Mouse (Mus musculus): ENCODE results near the gene Mmp7. TPM values are rescaled to one million over a fixed set of nuclear protein-coding genes. Genes with fewer than 3 reads are reported as not detected.

Mmp7 gene
- polyA plus RNA-seq, 1 experiment from 2014 or later = not detected

- Histone ChIP-seq H3K4me1 (ENCODE audit: control insufficient read depth, insufficient read depth, low read length) (no peaks in the 10 kb centered on the region), H3K4me3 (replicated peaks; ENCODE audit: low read depth, low read length) (no peak overlapping the region), H3K27me3 (ENCODE audit: control insufficient read depth, insufficient read depth, low read length) (no peaks in the 10 kb centered on the region), H3K9ac (replicated peaks; ENCODE audit: low read length) (no peak overlapping the region), H3K27ac (replicated peaks; ENCODE audit: low read depth, low read length) (no peak overlapping the region), H3K9me3 (ENCODE audit: control insufficient read depth, low read length) (no peaks in the 10 kb centered on the region), H3K4me2 (ENCODE audit: low read length) (no peak overlapping the region), H3K36me3 (ENCODE audit: control insufficient read depth, insufficient read depth, low read length) (no peaks in the 10 kb centered on the region)
- ATAC-seq (ENCODE audit: low FRiP score, low TSS enrichment) = peak; percentile 48
- peak; percentile 84 for DNase-seq
- 45% methylated on average over 4 of the region's 4 CpGs for WGBS
Measured at GRCm38 (mm10) chr9:7714062-7714907, 22.4 kb downstream of the Mmp7 start.

- no peaks in the 10 kb centered on the region for H3K36me3 ChIP-seq (ENCODE audit: control insufficient read depth, insufficient read depth, low read length)
- DNase-seq = no peak
- H3K4me2 ChIP-seq (ENCODE audit: low read length) = no peak overlapping the region
- no peaks in the 10 kb centered on the region for H3K27me3 ChIP-seq (ENCODE audit: control insufficient read depth, insufficient read depth, low read length)
- no peak for ATAC-seq (ENCODE audit: low FRiP score, low TSS enrichment)
- H3K27ac ChIP-seq (replicated peaks; ENCODE audit: low read depth, low read length) = no peak overlapping the region
- WGBS = 54% methylated on average over 2 of the region's 2 CpGs
- no peaks in the 10 kb centered on the region for H3K9me3 ChIP-seq (ENCODE audit: control insufficient read depth, low read length)
- H3K4me1 ChIP-seq (ENCODE audit: control insufficient read depth, insufficient read depth, low read length) = no peaks in the 10 kb centered on the region
- no peak overlapping the region for H3K4me3 ChIP-seq (replicated peaks; ENCODE audit: low read depth, low read length)
- no peak overlapping the region for H3K9ac ChIP-seq (replicated peaks; ENCODE audit: low read length)
Measured at GRCm38 (mm10) chr9:7714908-7715175, 23.0 kb downstream of the Mmp7 start.

GRCm38 (mm10) chr9:7721543-7721942 is 29.7 kb downstream of the Mmp7 start:
- no peaks in the 10 kb centered on the region for H3K27me3 ChIP-seq (ENCODE audit: control insufficient read depth, insufficient read depth, low read length)
- 94% methylated on average over 1 of the region's 1 CpGs for WGBS
- H3K4me1 ChIP-seq (ENCODE audit: control insufficient read depth, insufficient read depth, low read length) = no peaks in the 10 kb centered on the region
- DNase-seq (no peak), ATAC-seq (ENCODE audit: low FRiP score, low TSS enrichment) (no peak)
- H3K9me3 ChIP-seq (ENCODE audit: control insufficient read depth, low read length) = no peaks in the 10 kb centered on the region
- no peak overlapping the region for H3K4me2 ChIP-seq (ENCODE audit: low read length)
- no peak overlapping the region for H3K4me3 ChIP-seq (replicated peaks; ENCODE audit: low read depth, low read length)
- no peaks in the 10 kb centered on the region for H3K36me3 ChIP-seq (ENCODE audit: control insufficient read depth, insufficient read depth, low read length)
- no peak overlapping the region for H3K9ac ChIP-seq (replicated peaks; ENCODE audit: low read length)
- H3K27ac ChIP-seq (replicated peaks; ENCODE audit: low read depth, low read length) = no peak overlapping the region

- Histone ChIP-seq H3K4me2 (ENCODE audit: low read length) (no peak overlapping the region), H3K27ac (replicated peaks; ENCODE audit: low read depth, low read length) (no peak overlapping the region), H3K9me3 (ENCODE audit: control insufficient read depth, low read length) (no peaks in the 10 kb centered on the region), H3K4me3 (replicated peaks; ENCODE audit: low read depth, low read length) (no peak overlapping the region), H3K27me3 (ENCODE audit: control insufficient read depth, insufficient read depth, low read length) (no peaks in the 10 kb centered on the region), H3K36me3 (ENCODE audit: control insufficient read depth, insufficient read depth, low read length) (no peaks in the 10 kb centered on the region), H3K4me1 (ENCODE audit: control insufficient read depth, insufficient read depth, low read length) (no peaks in the 10 kb centered on the region), H3K9ac (replicated peaks; ENCODE audit: low read length) (no peak overlapping the region)
- 76% methylated on average over 4 of the region's 4 CpGs for WGBS
- ATAC-seq (ENCODE audit: low FRiP score, low TSS enrichment) (no peak), DNase-seq (no peak)
Measured at GRCm38 (mm10) chr9:7728997-7729396, 37.1 kb downstream of the Mmp7 start.

- ATAC-seq (ENCODE audit: low FRiP score, low TSS enrichment) = no peak
- no peak for DNase-seq
- WGBS = 96% methylated on average over 1 of the region's 1 CpGs
- H3K4me3 ChIP-seq (replicated peaks; ENCODE audit: low read depth, low read length) = no peak overlapping the region
- H3K27ac ChIP-seq (replicated peaks; ENCODE audit: low read depth, low read length) = no peak overlapping the region
- no peaks in the 10 kb centered on the region for H3K9me3 ChIP-seq (ENCODE audit: control insufficient read depth, low read length)
- H3K27me3 ChIP-seq (ENCODE audit: control insufficient read depth, insufficient read depth, low read length) = no peaks in the 10 kb centered on the region
- H3K9ac ChIP-seq (replicated peaks; ENCODE audit: low read length) = no peak overlapping the region
- no peak overlapping the region for H3K4me2 ChIP-seq (ENCODE audit: low read length)
- no peaks in the 10 kb centered on the region for H3K36me3 ChIP-seq (ENCODE audit: control insufficient read depth, insufficient read depth, low read length)
- no peaks in the 10 kb centered on the region for H3K4me1 ChIP-seq (ENCODE audit: control insufficient read depth, insufficient read depth, low read length)
Measured at GRCm38 (mm10) chr9:7742696-7743095, 50.8 kb downstream of the Mmp7 start.

DNA sequence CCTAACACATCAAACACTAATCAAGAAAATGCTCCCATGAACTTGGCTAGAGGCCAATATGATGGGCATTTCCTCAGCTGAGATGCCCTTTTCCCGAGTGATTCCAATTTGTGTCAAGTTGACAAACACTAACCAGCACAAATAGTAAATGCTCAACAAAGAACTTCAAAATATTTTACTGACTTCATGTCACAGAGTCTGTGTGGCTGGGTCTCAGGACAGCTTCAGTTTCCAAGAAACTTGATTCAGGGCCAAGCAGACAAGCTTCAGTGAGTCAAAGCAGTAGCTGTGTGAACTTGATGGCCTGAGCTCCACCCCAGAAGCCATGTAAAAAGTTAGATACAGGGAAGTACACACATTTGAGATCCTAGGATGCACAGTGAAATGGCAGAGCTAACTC is 52.3 kb downstream of the Mmp7 start:
- DNase-seq (no peak), ATAC-seq (ENCODE audit: low FRiP score, low TSS enrichment) (no peak)
- no peak overlapping the region for H3K4me3 ChIP-seq (replicated peaks; ENCODE audit: low read depth, low read length)
- no peak overlapping the region for H3K4me2 ChIP-seq (ENCODE audit: low read length)
- H3K9ac ChIP-seq (replicated peaks; ENCODE audit: low read length) = no peak overlapping the region
- H3K9me3 ChIP-seq (ENCODE audit: control insufficient read depth, low read length) = no peaks in the 10 kb centered on the region
- H3K27me3 ChIP-seq (ENCODE audit: control insufficient read depth, insufficient read depth, low read length) = no peaks in the 10 kb centered on the region
- H3K27ac ChIP-seq (replicated peaks; ENCODE audit: low read depth, low read length) = no peak overlapping the region
- H3K36me3 ChIP-seq (ENCODE audit: control insufficient read depth, insufficient read depth, low read length) = no peaks in the 10 kb centered on the region
- WGBS = 82% methylated on average over 1 of the region's 1 CpGs
- H3K4me1 ChIP-seq (ENCODE audit: control insufficient read depth, insufficient read depth, low read length) = no peaks in the 10 kb centered on the region

GRCm38 (mm10) chr9:7748881-7749280 is 57.0 kb downstream of the Mmp7 start:
- no peak overlapping the region for H3K4me3 ChIP-seq (replicated peaks; ENCODE audit: low read depth, low read length)
- H3K9me3 ChIP-seq (ENCODE audit: control insufficient read depth, low read length) = no peaks in the 10 kb centered on the region
- no peaks in the 10 kb centered on the region for H3K4me1 ChIP-seq (ENCODE audit: control insufficient read depth, insufficient read depth, low read length)

More at GRCm38 (mm10) chr9:7748881-7749280, 57.0 kb downstream of the Mmp7 start:
- WGBS = 93% methylated on average over 3 of the region's 3 CpGs
- Histone ChIP-seq H3K27me3 (ENCODE audit: control insufficient read depth, insufficient read depth, low read length) (no peaks in the 10 kb centered on the region), H3K27ac (replicated peaks; ENCODE audit: low read depth, low read length) (no peak overlapping the region), H3K36me3 (ENCODE audit: control insufficient read depth, insufficient read depth, low read length) (no peaks in the 10 kb centered on the region), H3K9ac (replicated peaks; ENCODE audit: low read length) (no peak overlapping the region), H3K4me2 (ENCODE audit: low read length) (no peak overlapping the region)
- DNase-seq (no peak), ATAC-seq (ENCODE audit: low FRiP score, low TSS enrichment) (no peak)

Other genes starting within 250 kb of the Mmp7 start
- not detected in 2 replicates for gene Mmp3, start 246.3 kb upstream of the Mmp7 start, polyA plus RNA-seq (2014; fragmentation: Nextera tagmentation; extraction: Ambion mirVana)
- not detected in 2 replicates for gene Mmp10, start 189.7 kb upstream of the Mmp7 start, polyA plus RNA-seq (2014; fragmentation: Nextera tagmentation; extraction: Ambion mirVana)
- not detected in 2 replicates for gene Mmp8, start 133.6 kb upstream of the Mmp7 start, polyA plus RNA-seq (2014; fragmentation: Nextera tagmentation; extraction: Ambion mirVana)
- not detected in 2 replicates for gene Mmp27, start 120.7 kb upstream of the Mmp7 start, polyA plus RNA-seq (2014; fragmentation: Nextera tagmentation; extraction: Ambion mirVana)
- gene Mmp20, start 63.9 kb upstream of the Mmp7 start, polyA plus RNA-seq (2014; fragmentation: Nextera tagmentation; extraction: Ambion mirVana) = not detected in 2 replicates
- 16.1 and 32.0 TPM in 2 replicates for gene Tmem123, start 72.0 kb downstream of the Mmp7 start, polyA plus RNA-seq (2014; fragmentation: Nextera tagmentation; extraction: Ambion mirVana)
- 41.7 and 57.7 TPM in 2 replicates for gene Birc2, start 145.0 kb downstream of the Mmp7 start, polyA plus RNA-seq (2014; fragmentation: Nextera tagmentation; extraction: Ambion mirVana)
- 0.51 and 2.0 TPM in 2 replicates for gene Birc3, start 181.1 kb downstream of the Mmp7 start, polyA plus RNA-seq (2014; fragmentation: Nextera tagmentation; extraction: Ambion mirVana)